Mouse (Mus musculus) heart, postnatal 0 days (tissue): ENCODE measurements at regions not wholly inside any gene's neighbourhood (a gene's known extent, or its start where the extent isn't known, plus 50 kb on each side); places are given as distances from the start of the nearest gene placed in this dataset.

Experiments
- CTCF ChIP-seq: IDR thresholded peaks from 2 replicates; pipeline ENCODE4 v1.5.1; 2016; ENCODE audit warnings: antibody characterized with exemption, control low read depth, low read depth
- EP300 ChIP-seq: IDR thresholded peaks from 2 replicates; pipeline ENCODE4 v1.6.1; 2016; ENCODE audit warnings: antibody characterized with exemption, low read depth

DNA sequence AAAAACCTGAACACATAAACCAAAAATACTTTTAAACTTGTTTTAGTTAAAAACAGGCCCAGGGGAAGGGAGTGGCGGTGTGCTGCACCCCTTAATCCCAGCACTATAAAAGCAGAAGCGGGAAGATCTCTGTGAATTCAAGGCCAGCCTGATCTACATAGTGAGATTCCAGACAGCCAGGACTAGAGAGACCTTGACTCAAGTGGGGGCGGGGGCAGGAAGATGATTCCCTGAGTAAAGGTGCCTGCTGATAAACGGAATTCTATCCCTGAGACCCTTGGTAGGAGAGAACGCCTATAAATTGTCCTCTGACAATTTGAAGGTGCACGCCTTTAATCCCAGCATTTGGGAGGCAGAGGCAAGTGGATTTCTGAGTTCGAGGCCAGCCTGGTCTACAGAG lies 53.4 kb upstream of the Larp1 start:
- TF ChIP-seq CTCF (no peak), EP300 (no peak)
